Mouse (Mus musculus) intestine, postnatal 0 days (tissue): ENCODE measurements at regions not wholly inside any gene's neighbourhood (a gene's known extent, or its start where the extent isn't known, plus 50 kb on each side); places are given as distances from the start of the nearest gene placed in this dataset.
A peak's percentile ranks its signal among the peaks of the same experiment; 100 is the strongest.

Experiments
- ATAC-seq: fragments of 200-750 bp; cut with Nextera tagmentation; 2 replicates; pipeline ENCODE4 v1.8.0; 2017; ENCODE audit warnings: mild to moderate bottlenecking, moderate TSS enrichment, moderate library complexity
- H3K27ac ChIP-seq: fragments of 300-500 bp; sonication (generic); 2 replicates; pipeline ENCODE4 v1.5.1; 2014; ENCODE audit warnings: mild to moderate bottlenecking, low read depth, low read length, moderate library complexity
- H3K27me3 ChIP-seq: fragments of 300-500 bp; sonication (generic); replicated peaks from 2 replicates; pipeline ENCODE4 v1.6.1; 2014; ENCODE audit warnings: low read length, mixed read lengths; ENCODE audit not compliant: control insufficient read depth, insufficient read depth
- H3K36me3 ChIP-seq: fragments of 300-500 bp; sonication (generic); 2 replicates; pipeline ENCODE4 v1.6.1; 2014; ENCODE audit warnings: mild to moderate bottlenecking, moderate library complexity; ENCODE audit not compliant: control insufficient read depth, insufficient read depth
- H3K4me1 ChIP-seq: fragments of 300-500 bp; sonication (generic); replicated peaks from 2 replicates; pipeline ENCODE4 v1.6.1; 2014; ENCODE audit warnings: antibody characterized with exemption, low read length, mixed read lengths; ENCODE audit not compliant: control insufficient read depth, insufficient read depth
- H3K4me2 ChIP-seq: fragments of 300-500 bp; sonication (generic); replicated peaks from 2 replicates; pipeline ENCODE4 v1.6.1; 2014; ENCODE audit warnings: low read depth, mild to moderate bottlenecking, moderate library complexity
- H3K4me3 ChIP-seq: fragments of 300-500 bp; sonication (generic); 2 replicates; pipeline ENCODE4 v1.5.1; 2014; ENCODE audit warnings: low read depth, low read length
- H3K9ac ChIP-seq: fragments of 300-500 bp; sonication (generic); 2 replicates; pipeline ENCODE4 v1.6.1; 2014; ENCODE audit warnings: mild to moderate bottlenecking, low read depth, low read length
- H3K9me3 ChIP-seq: fragments of 300-500 bp; sonication (generic); 2 replicates; pipeline ENCODE4 v1.6.1; 2016; ENCODE audit warnings: mixed run types; ENCODE audit not compliant: control insufficient read depth
- CTCF ChIP-seq: sonication (generic); IDR thresholded peaks from 2 replicates; pipeline ENCODE4 v1.5.1; 2016; ENCODE audit warnings: low read depth, mild to moderate bottlenecking, control low read depth, antibody characterized with exemption, moderate library complexity
- WGBS: fragments of 180-500 bp; shearing (Covaris S2); extraction: QIAGEN DNeasy Blood & Tissue Kit; methylation state at CpG from one replicate; pipeline ENCODE4 v1.1.7; 2014; 5-methylcytosine and 5-hydroxymethylcytosine counted together

DNA sequence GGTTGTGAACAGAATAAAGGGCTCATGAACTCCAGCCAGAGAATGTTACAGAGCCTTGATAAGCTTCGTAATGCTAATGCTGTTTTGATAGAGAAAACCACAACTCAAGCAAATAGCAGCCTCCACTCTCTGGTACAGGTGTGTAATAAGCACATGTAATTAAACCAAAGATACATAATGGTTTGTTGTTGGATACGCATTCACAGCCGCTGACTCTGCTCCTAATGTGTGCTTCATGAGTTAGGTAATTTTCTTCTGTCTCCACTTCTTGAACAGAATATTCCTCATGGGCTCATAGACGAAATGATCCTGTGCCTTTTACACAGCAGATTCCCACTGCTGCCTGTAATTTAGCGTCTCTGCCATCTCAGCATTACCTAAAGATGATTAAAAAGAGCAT lies 186.8 kb upstream of the Sp4 start:
- WGBS = 82% methylated on average over 5 of the region's 5 CpGs
- H3K36me3 ChIP-seq = no peaks in the 10 kb centered on the region
- TF ChIP-seq CTCF = no peak
- no peak overlapping the region for H3K4me3 ChIP-seq
- no peak overlapping the region for H3K9ac ChIP-seq
- no peak for ATAC-seq
- no peaks in the 10 kb centered on the region for H3K27me3 ChIP-seq
- H3K27ac ChIP-seq = no peak overlapping the region
- no peak overlapping the region for H3K4me2 ChIP-seq
- no peaks in the 10 kb centered on the region for H3K9me3 ChIP-seq
- H3K4me1 ChIP-seq = no peaks in the 10 kb centered on the region

DNA sequence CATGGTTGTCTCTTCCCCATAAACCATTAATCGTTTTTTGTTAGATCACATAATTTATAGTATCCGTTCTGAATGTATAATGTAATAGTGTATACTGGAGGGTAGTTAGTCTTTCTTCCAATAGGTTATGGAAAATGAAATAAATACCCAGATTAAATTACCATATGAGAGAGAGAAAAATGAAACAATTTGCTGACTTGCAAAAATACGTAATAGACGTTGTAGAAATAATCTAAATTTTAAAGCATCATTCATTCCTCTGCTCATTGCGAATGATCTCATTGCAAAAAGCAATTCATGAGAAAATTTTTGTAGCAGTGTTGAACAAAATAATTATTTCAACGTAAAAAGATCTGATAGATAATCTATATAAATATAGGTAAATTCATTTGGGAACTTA lies 185.2 kb upstream of the Sp4 start:
- no peak overlapping the region for H3K4me2 ChIP-seq
- H3K27me3 ChIP-seq = no peaks in the 10 kb centered on the region
- H3K4me1 ChIP-seq = no peaks in the 10 kb centered on the region
- no peak for TF ChIP-seq CTCF
- no peak overlapping the region for H3K27ac ChIP-seq
- H3K9ac ChIP-seq = no peak overlapping the region
- no peaks in the 10 kb centered on the region for H3K36me3 ChIP-seq
- H3K4me3 ChIP-seq = no peak overlapping the region
- no peak for ATAC-seq
- WGBS = 85% methylated on average over 6 of the region's 6 CpGs
- H3K9me3 ChIP-seq = no peaks in the 10 kb centered on the region

GRCm38 (mm10) chr12:118481347-118481746 lies 180.1 kb upstream of the Sp4 start:
- Histone ChIP-seq H3K4me3 (no peak overlapping the region), H3K9me3 (no peaks in the 10 kb centered on the region), H3K4me2 (no peak overlapping the region), H3K9ac (no peak overlapping the region), H3K27ac (no peak overlapping the region), H3K4me1 (no peaks in the 10 kb centered on the region), H3K27me3 (no peaks in the 10 kb centered on the region), H3K36me3 (no peaks in the 10 kb centered on the region)
- ATAC-seq = no peak
- no peak for TF ChIP-seq CTCF
- 56% methylated on average over 2 of the region's 2 CpGs for WGBS

- ATAC-seq = no peak
- WGBS = 79% methylated on average over 3 of the region's 3 CpGs
- Histone ChIP-seq H3K36me3 (no peaks in the 10 kb centered on the region), H3K4me1 (no peaks in the 10 kb centered on the region), H3K9ac (no peak overlapping the region), H3K4me2 (no peak overlapping the region), H3K27me3 (no peaks in the 10 kb centered on the region), H3K9me3 (no peaks in the 10 kb centered on the region), H3K4me3 (no peak overlapping the region), H3K27ac (no peak overlapping the region)
- no peak for TF ChIP-seq CTCF
These were observed 173.5 kb upstream of the Sp4 start for GRCm38 (mm10) chr12:118474732-118475131.

DNA sequence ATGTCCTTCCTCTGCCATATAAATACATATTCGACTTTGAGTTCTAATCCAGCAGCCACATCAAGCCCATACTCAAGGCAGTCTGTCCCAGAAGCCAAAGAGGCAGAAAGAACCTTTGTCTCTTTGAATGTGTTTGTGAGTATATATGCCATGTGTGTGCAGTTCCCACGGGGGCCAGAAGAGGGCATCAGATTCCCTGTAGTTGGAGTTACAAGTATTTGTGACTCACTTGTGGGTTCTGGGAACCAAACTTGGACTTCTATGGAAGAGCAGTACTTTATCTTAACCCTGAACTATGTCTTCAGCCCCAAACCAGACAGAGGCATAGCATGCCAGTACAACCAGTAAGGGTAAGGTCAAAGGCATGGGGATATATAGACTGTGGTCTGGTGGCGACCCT lies 165.6 kb upstream of the Sp4 start:
- WGBS = 78% methylated on average over 3 of the region's 3 CpGs
- H3K9ac ChIP-seq = no peak overlapping the region
- no peak overlapping the region for H3K27ac ChIP-seq
- H3K9me3 ChIP-seq = no peaks in the 10 kb centered on the region
- no peaks in the 10 kb centered on the region for H3K4me1 ChIP-seq
- no peak for ATAC-seq
- no peaks in the 10 kb centered on the region for H3K36me3 ChIP-seq
- TF ChIP-seq CTCF = no peak
- no peak overlapping the region for H3K4me2 ChIP-seq
- no peaks in the 10 kb centered on the region for H3K27me3 ChIP-seq
- no peak overlapping the region for H3K4me3 ChIP-seq

GRCm38 (mm10) chr12:118457493-118458408 lies 156.5 kb upstream of the Sp4 start:
- Histone ChIP-seq H3K9ac (no peak overlapping the region), H3K27me3 (peaks cover 32% of the 10 kb centered on the region)
- ATAC-seq = no peak

More at GRCm38 (mm10) chr12:118457493-118458408, 156.5 kb upstream of the Sp4 start:
- Histone ChIP-seq H3K9me3 (no peaks in the 10 kb centered on the region), H3K4me1 (no peaks in the 10 kb centered on the region), H3K27ac (no peak overlapping the region), H3K4me2 (peak overlapping the region; percentile 45), H3K4me3 (0 out of 2 replicates have a peak overlapping the region, but pooled peaks have one; percentile 13), H3K36me3 (no peaks in the 10 kb centered on the region)
- WGBS = 12% methylated on average over 36 of the region's 36 CpGs
- peak; percentile 81 for TF ChIP-seq CTCF
